Mouse (Mus musculus) cerebellum, adult 11 months (tissue): ENCODE measurements around the gene Arhgap44.

ENCODE experiments used
- DNase-seq: peaks from one replicate; pipeline ENCODE4 v3.0.0; 2022

Arhgap44 gene

DNA sequence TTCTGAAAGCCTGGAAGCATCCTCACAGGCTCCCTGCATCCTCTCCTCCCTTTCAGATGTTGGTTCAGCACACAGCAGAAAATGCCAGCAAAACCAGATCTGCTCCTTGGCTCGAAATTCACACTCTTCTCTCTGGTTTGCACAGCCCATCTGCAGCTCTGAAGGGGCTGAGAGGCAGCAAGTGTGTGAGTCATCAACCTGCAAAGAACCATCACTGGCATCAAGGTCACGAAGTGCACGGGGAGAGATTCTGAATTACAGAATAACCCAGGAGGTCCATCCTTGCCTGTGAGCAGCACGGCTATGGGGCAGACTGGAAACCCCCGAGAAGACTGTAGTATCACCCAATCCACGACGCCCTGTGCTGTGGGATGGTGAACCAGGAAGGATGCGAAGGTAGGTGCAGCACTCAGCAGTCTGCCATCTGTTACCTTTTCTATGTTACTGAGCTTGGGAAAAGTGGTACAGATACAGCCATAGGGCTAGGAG, 27.5 kb downstream of the Arhgap44 start:
- peak; percentile 52 for DNase-seq

DNA sequence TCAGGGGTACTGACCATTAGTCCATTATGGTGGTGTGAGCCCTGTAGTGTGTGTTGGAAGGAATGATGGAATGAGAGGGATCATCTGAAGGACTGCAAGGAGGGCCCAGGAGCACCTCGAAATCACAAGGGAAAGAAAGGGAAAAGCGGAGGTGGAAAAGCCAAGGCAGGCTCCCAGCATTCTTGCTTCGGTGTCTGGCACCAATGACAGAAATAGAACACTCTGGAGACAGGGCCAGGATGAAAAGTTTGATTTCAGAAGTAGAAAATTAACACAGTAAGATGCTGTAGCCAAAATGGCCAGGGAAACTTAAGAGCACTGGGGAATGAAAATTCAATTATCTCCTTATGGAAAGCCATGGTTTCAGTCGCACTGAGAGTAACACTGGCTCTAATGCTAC, 29.1 kb downstream of the Arhgap44 start:
- DNase-seq: no peak

DNA sequence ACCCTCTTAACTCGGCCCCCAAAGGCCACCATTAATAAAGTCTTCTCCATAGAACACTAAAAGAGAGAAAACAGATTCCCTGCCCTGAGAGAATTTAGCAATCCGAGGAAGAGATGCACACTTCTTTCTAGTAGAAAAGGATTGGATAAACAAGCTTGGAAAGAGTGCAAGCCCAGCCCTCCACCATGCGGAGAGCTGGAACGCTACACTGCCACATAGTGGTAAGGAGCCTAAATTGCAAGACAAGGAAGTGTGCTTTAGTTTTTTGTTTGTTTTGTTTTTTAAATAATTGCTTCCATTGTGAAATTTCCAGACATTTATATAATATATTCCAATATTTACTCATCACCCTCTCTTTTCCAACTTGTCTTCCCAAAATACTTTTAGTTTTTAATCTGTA, 33.7 kb downstream of the Arhgap44 start:
- DNase-seq: no peak

DNA sequence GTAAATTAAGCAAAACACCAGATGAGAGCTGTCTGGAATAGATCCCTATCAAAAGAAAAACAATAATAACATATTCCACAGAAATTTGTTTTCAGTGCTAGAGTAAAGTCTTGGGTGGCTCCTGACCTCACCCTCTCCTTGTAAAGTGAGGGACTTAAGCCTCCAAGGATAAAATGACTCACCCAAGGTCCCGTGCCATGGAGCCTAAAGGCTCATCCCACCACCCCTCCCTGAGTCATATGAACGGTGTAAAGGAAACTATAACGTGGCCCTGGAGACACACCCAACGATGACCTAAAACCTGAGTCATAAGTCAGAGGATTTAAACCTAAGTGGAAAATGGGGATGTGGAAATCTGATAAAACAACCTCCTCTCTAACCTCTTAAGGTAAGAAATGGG, 34.1 kb downstream of the Arhgap44 start:
- DNase-seq: no peak

DNA sequence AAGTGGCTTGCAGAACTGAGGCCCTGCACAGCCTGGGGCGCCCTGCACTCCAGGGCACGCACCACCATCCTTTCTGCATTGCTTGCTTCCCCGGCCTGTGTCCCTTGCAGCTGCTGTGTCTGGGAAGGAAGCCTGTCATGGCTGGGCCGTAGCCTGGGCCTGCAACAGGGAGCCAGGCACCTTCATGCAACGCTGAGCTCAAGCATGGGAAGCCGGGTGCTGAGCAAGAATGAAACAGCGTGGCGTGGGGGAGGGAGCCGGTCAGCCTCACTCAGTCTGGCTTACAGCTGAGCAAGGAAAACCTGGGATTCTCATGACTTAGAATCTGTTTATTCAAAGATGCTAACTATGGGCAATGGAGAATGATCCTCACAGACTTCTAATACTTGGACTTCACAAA, 36.2 kb downstream of the Arhgap44 start:
- peak; percentile 30 for DNase-seq

DNA sequence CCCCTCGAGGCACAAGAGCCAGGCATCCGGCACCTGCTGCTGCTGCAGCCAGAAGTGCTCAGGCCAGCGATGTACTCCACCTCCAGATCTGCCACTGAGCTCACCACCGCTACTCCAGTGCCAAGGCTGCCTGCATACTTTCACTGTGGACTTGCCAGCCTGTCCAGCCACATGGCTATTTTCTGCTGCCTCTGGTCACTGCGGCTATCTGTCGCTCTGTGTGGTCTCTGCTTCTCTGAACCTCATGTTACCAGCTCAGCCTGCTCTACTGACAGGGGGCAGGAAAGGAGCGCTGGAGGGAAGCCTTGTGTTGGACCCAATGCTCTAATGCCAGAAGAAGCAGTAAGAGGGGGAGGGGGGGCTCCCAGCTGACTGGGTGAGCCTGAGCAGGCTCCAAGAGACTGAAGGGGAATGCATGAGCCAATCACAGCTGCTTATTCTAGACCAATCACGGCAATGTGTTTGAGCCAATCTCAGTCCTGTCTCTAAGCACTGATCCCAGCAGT, 37.8 kb downstream of the Arhgap44 start:
- DNase-seq: peak; percentile 48

DNA sequence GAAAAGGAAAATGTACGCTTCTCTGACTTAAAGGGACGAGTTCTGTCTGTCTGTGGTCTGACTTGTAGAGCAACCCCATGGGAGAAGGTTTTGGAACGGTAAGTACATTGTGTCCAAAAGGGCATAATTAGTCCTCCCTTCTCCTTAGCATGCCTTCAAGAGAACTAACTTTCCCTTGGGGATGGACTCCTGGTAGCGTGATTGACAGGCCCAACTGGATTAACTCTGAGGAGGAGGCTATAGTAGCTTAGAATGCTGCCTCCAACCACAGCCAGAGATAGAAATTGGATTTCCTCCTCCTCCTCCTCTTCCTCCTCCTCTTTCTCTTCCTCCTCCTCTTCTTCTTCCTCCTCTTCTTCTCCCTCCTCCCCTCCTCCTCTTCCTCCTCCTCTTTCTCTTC, 42.5 kb downstream of the Arhgap44 start:
- no peak for DNase-seq

DNA sequence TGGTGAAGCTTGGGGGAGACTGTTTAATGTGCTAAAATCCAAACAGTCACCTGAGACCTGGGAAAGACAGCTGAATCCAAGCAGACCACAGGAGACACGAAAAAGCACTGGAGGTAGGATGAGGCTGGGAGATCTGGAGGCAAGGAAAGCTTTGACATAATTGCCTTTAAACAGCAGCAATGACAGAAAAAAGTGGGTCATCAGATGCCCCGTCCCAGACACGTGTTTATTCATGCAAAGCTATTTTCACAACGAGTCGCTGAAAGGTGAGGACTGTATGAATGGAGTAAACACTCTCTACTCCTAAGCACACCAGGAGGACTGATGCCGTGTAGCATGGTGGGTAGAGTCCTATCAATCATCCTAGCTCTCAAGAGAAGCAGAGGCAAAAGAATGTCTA, 47.0 kb downstream of the Arhgap44 start:
- no peak for DNase-seq

DNA sequence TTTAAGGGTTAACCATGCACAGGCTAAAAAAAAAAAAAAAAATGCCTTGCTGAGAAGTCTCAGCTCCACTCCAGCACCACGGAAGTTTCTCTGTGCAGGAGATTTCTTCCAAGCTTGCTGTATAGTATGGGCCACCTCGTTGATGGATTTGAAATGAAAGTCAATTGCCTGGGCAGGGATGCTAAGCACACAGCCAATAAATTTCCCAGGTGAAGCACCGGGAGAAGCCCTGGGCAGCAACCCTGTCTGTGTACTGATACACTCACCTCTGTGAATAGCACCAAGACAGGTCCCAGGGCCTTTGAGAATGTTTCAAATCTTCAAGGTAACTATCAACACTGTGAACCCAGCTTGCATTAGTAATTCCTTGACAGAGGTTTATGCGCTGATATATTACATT, 50.7 kb downstream of the Arhgap44 start:
- DNase-seq: no peak

DNA sequence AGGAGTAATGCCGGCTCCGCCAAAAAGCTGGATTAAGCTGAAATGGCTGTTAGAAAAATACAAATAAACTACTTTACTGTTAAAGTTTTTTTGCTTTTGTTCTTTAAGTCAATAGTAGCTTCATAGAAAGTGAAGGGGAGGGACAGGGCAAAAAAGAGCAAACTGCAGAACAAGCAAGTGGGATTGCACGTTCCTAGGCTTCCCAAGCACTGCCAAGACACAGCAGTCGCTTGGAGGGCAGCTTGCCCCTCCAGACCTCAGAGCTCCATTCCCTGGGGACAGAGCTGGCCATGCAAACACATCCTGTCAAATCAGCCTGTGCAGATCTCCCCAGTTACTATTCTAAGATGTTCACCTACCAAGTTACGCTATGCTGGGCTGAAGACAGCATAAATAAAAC, 51.1 kb downstream of the Arhgap44 start:
- DNase-seq: no peak

DNA sequence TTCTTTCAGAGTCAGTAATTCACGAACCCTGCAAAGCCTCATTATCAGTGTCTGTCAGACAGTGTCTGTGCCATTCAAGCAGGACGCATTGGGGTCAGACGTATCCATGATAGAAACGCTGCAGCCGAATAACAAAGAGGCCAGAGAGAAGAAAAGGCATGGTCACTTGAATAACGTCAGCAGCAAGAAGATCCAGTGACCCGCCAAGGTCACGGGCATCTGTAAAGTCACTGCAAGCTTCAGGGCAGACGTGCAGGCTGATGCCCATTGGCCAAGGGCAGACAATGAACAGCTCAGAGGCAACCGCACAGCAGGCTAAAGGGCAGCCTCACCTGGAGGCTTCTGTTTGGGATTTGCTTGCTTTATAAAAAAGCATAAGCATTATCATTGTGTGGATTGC, 52.7 kb downstream of the Arhgap44 start:
- DNase-seq: no peak

DNA sequence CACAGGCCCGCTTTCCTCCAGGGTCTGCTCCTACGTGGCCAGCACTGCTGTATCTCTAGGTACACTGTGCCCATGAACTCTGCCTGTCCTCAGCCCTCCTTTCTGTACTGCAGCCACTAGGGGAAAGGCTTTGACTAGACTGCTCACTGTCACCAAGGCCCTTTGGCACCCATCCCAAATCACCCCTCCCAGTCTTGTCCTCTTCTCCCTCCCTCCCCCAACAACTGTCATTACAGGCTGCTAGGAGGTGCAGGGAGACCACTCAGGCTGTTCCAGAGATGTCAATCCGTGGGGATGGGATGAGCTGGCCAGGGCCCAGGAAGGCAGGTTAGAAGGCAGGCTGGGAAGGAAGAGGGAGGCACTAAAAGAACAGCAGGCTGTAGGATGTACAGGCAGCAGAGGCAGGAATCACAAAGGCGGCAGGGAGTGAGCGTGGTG, 55.0 kb downstream of the Arhgap44 start:
- peak; percentile 49 for DNase-seq

DNA sequence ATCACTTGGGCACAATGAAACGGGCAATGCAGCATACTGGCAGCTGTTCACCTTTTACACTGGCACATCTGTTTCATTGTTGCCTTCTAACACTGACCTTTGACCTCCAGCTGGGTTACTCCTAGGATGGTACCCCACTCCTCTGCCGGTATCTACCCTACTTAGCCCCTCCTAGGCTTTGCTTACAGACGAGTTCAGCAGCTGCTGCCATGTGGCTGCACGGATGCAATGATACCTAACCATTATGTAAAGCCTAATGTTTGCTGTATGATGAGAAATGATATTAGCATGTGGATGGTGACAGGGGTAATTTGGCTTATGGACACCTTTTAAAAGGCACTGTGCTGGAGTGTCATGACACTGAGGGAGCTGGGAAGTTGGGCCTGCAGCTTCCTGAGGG, 55.6 kb downstream of the Arhgap44 start:
- no peak for DNase-seq

DNA sequence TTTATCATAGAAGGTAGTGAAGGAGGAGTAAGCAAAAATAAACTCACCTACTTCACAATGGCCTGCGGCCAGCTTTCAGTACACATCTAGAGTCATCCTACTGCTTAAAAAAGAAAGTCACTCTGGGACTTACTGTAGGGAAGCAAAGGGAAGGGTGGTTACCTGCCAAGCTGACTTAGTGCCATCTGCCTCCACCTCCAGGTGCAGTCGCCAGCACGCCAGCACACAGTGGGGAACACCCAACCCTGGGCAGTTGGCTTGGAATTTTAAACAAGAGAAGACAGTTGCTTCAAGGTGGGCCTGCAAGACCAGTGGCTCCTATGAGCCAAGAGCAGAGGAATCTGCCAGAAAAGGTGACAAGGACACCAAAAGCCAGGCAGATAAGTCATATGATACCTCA, 58.7 kb downstream of the Arhgap44 start:
- peak; percentile 78 for DNase-seq

DNA sequence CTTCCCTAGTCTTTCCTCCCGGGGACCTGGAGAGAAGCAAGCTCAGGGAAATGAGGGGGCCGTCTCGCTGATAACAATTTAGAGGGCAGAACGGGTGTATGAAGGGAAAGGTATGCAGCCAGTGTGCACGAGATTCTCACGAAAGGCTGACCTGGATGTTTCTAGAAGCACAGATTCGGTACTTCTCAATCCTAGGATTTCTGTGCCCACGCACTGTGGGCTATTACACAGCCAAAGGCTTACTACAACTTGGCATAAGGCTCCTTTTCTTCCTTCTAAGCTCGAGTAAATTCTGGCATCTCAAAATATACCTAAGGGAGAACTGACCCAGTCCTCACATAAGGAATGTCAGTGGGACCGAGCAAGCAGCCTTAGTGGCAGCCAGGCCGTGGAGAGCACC, 61.6 kb downstream of the Arhgap44 start:
- no peak for DNase-seq

DNA sequence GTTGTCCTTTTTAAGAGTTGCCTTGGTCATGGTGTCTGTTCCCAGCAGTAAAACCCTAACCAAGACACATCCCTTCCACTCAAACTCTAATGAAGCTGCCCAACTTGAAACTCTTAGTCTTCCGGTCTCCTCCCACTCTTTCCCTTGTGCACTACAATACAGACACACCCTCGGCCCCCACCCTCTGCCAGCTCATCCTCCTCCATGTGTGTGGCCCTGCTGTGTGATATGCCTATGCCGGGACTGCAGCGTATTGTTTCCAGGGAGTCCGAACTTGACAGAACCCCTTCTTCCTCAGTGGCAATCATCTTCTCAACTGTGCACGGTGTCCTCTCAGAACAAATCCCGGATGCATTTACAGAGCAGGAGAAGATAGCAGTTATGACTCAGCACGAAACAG, 62.7 kb downstream of the Arhgap44 start:
- DNase-seq: no peak

DNA sequence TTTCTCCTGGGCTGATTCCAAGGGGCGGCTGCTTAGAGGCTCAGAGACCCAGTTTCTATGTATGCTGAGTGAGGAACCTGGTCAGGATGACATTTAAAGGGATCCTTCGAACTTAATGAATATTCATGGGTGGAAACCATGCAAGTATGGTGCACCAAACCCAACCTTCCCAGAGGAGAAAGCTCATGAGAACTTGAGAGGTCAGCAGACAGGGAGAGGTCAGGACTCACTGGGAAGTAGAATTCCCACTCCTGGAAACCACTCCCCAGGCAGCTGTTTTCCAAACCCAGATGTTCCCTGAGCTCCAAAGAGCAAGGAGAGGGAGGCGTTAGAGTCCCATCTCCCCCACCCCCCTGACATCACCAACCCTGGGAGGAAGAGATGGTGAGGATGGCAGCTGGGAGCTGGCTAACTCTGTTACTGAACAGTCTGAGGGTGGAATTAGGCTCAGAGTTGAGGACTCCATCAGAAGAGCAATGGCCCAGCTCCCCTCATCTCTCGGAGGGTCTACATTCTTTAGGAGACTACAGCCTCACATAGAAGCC, 65.2 kb downstream of the Arhgap44 start:
- no peak for DNase-seq

DNA sequence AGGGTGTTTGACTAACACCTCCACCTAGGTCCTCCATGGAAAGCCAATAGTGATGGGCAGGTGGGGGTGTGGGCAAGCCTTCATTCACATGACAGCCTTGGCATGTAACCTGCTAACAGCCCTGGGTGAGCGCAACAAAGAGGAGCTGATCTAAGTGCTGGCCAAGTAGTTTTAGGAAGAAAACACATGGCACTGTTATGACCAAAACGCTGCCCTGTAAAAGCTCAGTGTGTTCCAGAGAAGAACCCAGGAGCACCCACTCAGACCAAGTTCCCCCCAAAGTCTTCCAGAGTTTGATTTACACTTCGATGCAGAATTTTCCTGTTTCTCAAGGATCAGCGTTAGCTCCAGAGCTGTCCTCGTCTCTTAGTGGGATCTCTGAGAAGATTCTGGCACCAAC, 65.9 kb downstream of the Arhgap44 start:
- DNase-seq: no peak

DNA sequence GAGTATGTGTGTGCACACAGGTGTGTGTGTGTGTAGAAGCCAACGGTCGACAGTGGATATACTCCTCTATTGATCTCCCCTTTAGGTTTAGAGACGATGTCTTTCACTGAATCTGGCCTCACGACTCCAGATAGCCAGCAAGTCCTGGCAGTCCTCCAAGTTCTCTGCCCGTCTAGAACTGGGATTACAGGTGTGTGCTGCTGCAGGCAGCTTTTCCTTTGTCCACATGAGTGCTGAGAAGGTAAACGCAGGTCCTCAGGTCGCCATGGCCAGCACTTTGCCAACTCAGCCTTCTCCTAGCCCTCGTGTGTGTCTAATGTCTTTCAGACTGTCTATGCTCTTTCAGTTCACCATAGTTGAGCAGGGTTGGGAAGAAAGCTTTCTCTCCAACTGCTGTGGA, 69.9 kb downstream of the Arhgap44 start:
- no peak for DNase-seq

DNA sequence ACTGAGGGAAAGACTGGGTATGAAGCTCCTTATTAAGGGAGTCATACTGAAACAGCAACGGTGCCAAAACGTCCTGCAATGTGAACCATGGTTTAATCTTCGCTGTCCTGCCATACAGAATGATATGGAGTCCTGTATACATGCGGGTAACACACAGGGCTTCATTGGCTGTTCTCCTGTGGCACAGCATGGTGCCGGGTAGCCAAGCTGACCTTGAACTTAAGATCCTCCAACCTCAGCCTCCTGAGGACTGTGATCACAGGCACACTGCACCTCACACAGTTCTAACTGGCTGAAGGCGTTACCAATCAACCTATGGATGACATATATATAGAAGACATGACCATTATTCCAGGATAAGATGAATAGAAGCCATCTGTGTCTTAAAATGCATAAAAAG, 72.4 kb downstream of the Arhgap44 start:
- no peak for DNase-seq

DNA sequence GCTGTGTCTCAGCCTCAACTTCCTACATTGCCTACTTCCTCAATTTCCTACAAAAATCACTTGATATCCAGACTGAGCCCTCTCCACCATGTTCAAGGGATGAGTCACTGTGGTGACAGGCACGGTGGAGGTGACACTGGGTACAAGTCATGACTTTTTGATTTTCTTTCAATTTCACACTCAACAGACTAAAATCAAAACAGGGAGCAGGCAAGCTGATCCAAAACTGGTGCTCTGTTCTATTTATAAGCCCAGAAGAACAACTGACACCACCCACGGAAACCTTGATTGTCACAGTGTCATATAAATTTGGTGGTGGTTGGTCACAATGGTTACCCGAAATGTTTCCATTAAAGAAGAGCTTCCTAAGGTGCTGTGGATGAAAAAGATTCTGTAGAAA, 72.8 kb downstream of the Arhgap44 start:
- DNase-seq: no peak

DNA sequence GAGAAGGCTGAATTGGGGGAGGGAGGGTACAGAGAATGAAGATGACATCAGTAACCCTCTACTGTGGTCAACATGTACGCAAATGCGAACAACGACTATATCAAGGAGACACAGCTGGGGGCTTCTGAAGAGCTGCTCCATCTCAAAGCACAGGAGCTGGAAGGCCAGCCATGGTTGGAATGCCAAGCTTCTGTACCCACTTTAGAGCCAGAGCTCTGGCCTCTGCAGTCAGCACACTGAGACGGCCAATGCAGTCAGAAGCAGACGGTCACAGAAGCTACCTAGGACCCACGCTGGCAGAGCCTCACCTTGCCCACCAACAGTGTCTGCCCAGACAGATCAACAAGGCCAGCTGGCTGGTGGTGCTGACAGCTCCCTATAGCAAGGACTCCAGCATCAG, 73.5 kb downstream of the Arhgap44 start:
- DNase-seq: peak; percentile 40

DNA sequence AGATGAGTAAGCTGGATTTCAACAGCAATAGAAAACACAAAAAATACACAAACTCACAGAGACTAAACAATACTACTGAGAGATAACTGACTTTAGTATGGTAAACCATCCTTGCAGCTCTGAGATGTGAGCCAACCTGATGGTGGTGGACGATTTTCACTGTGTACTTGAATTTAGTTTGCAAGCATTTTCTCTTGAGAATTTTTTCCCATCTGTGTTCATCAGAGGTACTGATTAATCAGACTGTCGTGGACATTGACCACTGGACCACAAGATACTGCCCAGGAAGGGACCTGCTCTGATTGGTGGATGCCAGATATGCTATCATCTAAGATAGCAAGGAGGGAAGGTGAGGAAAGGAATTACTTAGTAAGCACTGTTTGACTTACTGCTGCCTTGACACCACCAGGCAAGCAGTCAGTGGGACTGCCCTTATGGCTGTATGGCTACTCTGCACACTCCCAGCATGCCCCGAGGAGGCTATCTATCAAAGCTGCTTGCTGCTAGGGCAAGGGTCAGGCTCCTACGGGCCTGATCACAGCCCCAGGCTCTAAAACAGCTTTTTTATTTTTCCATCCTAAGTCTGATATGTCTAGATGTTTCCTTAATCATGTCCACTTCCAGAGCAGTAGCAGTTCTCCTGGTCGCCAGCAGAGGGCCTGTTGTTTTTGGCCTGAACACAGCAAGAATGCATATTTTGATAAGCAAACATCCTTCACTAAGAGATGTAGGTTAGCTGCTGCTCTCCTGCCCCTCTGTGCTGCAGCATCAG, 74.1 kb downstream of the Arhgap44 start:
- DNase-seq: peak; percentile 63

DNA sequence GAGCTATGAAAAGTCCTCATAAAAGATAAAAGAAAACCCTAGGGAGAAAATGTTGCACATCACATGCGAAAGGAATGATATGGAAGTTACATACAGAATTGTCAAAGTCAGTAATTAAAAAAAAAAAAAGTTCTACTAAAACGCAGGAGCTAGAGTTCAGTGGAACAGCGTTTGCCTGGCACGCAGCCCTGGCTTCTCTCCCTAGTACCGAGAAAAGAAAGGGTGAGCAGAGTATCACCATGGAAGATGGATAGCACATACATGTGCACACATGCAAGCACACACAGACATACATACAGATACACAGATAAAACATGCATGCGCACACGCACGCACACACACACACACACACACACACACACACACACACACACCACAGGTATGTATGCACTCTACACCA, 82.0 kb downstream of the Arhgap44 start:
- no peak for DNase-seq

DNA sequence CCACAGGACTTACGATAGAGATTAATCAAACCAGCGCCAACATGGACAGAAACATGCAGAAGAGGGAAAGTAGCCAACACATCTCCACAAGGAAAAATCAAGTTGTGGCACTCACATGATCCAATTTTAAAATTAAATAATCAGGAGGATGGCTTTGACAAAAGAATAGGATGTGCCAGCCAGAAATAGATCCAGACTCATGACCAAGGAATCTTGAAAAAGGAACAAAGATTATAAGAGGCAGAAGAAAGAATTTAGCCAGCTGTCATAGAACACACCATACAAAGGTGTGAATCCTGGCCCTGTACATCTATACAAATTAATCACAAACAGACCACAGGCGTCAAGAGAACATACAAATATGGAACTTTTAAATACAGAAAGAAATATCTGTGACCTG, 82.5 kb downstream of the Arhgap44 start:
- no peak for DNase-seq
